Mouse (Mus musculus) brain, embryonic 14.5 days (tissue): ENCODE data around the gene Grb7. TPM values are rescaled to one million over a fixed set of nuclear protein-coding genes. Genes with fewer than 3 reads are reported as not detected.

Experiments used
- DNase-seq: peaks from one replicate; pipeline ENCODE4 v3.0.0-alpha.2; 2011; ENCODE audit warnings: low read depth
- CTCF ChIP-seq: fragments of 200-500 bp; IDR thresholded peaks from 2 replicates; pipeline ENCODE4 v1.5.1; 2012; ENCODE audit warnings: inconsistent platforms, mild to moderate bottlenecking, moderate library complexity, borderline replicate concordance; ENCODE audit not compliant: insufficient read depth, insufficient read length; ENCODE audit errors: extremely low read depth
- POLR2A ChIP-seq: fragments of 200-500 bp; IDR thresholded peaks from 2 replicates; pipeline ENCODE4 v1.6.1; 2012; ENCODE audit warnings: mild to moderate bottlenecking, inconsistent platforms, borderline replicate concordance; ENCODE audit not compliant: poor library complexity, insufficient read depth, insufficient read length, severe bottlenecking; ENCODE audit errors: extremely low read depth
- polyA plus RNA-seq: library from polyadenylated mRNA; depleted of rRNA; stranded (reverse); fragments of >200 nt; gene quantifications from 2 replicates; pipeline ENCODE4 v1.2.3, GENCODE M21; 2012; rRNA removed

Gene Grb7
- 0.83 and 1.0 TPM in 2 replicates for polyA plus RNA-seq

DNA sequence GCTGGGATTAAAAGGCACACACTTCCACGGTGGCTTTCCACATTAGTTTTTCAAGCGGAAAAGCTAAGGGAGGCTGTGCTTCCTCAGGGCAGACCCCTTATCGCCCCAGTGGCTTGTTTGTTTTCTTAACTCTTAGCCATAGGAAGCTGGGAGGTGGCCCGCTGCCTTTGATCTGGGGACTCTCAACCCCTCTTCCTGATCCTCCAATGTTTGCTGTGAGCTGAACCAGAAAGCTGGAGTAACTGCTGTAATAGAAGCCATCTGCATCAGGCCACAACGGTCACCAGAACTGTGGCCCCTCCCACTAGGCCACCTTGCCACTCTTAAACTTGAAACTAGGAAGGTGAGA is at the start of gene Grb7:
Gene Grb7, plus strand, starts transcription at position 182 of the 349 bp plus-strand sequence.
- no peak for DNase-seq
- no peak for TF ChIP-seq POLR2A
- no peak for TF ChIP-seq CTCF

DNA sequence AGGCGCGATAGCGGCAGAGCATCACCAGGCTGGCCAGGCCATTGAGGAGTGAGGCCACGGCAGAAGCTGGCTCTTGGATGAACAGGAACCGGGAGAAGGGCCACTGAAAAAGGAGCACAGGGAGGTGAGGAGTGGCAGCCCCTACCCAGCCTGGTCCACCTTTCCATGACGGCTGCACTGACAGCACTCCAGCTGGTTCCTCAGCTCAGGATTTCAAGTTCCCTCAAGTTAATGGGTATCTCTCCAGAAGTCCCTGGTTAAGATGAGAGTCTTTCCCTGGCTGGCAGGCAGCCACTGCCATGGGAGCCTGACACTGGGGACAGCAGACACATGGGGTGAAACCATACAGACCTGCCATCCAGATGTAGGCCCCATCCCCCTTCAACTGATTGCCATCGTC is 48.2 kb upstream of the Grb7 start:
- DNase-seq, result no peak
- TF ChIP-seq CTCF (no peak), POLR2A (no peak)

DNA sequence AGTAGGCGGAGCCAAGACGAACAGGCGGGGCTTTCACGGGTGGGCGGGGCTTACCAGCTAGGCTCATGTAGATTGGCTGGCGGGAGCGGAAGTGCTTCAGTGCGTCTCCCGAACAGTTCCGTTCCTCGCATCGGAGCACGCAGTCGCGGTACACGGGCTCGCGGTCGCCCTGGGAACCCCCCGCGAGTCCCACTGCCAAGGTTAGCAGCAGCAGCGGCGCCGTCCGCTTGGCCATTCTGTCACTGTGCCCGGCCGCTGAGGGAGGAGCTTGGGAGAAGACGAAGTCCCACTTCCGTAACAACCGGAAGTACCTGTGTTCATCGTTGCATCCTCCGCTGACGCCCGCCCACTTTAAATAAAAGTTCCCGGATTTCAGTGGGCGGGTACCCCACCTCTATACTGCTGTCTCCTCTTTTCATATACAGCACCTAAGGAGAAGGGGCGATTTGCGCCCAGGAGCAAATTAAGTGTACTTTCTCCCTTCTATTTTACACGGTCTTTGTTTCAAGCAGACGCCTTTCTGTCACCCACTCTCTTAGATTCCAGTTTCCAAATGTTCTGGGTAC is 46.0 kb upstream of the Grb7 start, which contains the start of gene Pgap3:
Gene Pgap3, minus strand, starts transcription at position 330 of the 566 bp plus-strand sequence.
- DNase-seq, result peak; percentile 97
- peak; percentile 48; the same call in 1 of the 2 replicates for TF ChIP-seq POLR2A
- no peak for TF ChIP-seq CTCF

- no peak for TF ChIP-seq POLR2A
- no peak for TF ChIP-seq CTCF
- DNase-seq, result no peak
Measured at GRCm38 (mm10) chr11:98400816-98401215, 45.4 kb upstream of the Grb7 start.

- DNase-seq, result no peak
- TF ChIP-seq POLR2A, result no peak
- TF ChIP-seq CTCF, result no peak
Measured at GRCm38 (mm10) chr11:98406621-98407020, 39.6 kb upstream of the Grb7 start.

- DNase-seq, result no peak
- no peak for TF ChIP-seq POLR2A
- TF ChIP-seq CTCF, result no peak
Measured at GRCm38 (mm10) chr11:98408872-98409271, 37.3 kb upstream of the Grb7 start.

DNA sequence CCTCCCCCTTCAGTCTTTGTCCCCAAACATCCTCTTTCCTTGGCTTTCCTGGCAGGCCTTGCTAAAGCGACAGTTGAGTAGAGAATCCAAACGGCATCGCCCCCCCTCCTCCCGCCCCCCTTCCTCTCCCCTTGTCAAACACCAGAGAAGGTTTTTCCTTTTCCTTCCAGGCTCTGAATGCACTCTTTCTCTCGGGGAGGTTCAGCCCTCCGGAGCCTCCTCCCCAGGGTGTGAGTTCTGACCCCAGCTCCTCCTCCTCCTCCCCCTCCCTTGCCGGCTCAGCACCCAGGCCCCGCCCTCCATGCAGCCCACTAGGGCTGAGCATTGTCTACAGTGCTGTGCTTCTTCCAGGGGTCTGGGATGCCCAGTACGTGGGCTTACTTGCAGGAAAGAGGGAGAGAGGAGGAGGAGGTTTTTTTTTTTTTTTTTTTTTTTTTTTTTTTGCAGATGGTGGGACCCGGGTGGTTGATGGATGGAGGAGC is 36.8 kb upstream of the Grb7 start:
- TF ChIP-seq CTCF (no peak), POLR2A (no peak)

GRCm38 (mm10) chr11:98412273-98412796 is 33.9 kb upstream of the Grb7 start, which contains the start of gene Erbb2:
Gene Erbb2 (plus strand): TSS chr11:98412470.
- TF ChIP-seq CTCF, result no peak
- TF ChIP-seq POLR2A, result peak; percentile 52; the same call in 1 of the 2 replicates
- peak; percentile 88 for DNase-seq

More for the DNA sequence above, 36.8 kb upstream of the Grb7 start:
- peak; percentile 73 for DNase-seq

DNA sequence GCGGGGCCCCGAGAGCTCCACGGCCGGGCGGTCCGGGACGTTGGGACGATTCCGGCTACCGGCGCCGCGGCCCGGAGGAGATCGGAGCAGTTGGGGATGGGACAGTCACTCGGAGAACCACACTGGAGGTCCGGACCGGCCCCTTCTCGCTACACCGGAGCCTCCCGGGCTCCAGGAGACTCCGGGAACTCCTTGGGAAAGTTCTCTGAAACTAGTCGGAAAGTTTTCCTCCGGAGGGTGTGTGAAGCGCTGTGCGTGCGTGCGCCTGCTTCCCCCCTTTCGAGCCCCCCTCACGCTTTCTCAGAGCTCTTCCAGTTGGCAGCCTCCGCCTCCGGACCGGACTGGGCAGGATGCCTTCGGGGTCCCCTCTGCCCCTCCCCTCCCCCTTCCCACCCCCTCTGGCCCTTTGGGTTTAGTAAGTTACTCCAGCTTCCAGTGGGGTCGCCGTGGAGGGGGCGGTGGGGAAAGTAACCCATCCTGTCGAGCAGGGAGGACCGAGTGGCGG is 33.3 kb upstream of the Grb7 start:
- peak; percentile 70 for DNase-seq
- TF ChIP-seq POLR2A, result no peak
- no peak for TF ChIP-seq CTCF

GRCm38 (mm10) chr11:98413731-98414130 is 32.5 kb upstream of the Grb7 start:
- DNase-seq, result no peak
- no peak for TF ChIP-seq CTCF

DNA sequence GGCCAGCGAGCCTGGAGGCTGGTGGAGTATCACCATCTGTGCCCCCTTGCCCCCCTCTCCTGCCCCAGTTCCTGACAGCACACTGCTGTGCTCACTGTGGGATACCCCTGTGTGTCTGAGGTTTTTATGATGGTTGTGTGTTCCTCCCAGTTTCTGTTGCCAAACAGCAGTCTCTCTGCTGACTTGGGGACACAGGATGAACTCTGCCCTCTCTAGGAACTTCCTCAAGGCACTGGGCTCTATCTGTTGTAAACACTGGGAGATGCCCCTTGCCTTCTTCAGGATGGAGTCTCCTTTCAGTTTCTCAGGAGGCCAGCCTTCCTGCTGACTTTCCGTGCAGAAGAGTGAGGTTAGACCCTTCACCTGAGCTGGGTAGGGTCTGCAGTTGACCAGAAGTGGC is 32.0 kb upstream of the Grb7 start:
- no peak for DNase-seq
- TF ChIP-seq CTCF (no peak), POLR2A (no peak)

DNA sequence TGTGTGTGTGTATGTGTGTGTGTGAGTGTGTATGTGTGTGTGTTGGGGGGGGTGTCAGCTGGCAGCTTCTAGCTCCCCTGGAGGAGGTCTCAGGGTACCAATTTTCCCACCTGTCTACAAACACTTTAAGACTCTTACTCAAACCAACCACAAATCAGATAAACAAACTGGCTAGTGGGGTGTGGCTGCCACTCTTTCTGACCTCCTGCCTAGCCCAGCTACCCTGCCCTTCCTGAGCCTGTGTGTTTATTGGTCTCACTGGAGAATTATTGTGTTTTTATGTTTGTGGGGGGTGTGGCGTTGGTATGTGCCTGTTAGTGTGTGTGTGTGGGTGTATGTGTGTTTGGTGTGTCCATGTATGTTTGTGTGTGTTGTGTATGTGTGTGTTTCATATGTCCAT is 29.1 kb upstream of the Grb7 start:
- no peak for TF ChIP-seq CTCF
- TF ChIP-seq POLR2A, result no peak
- no peak for DNase-seq
